Mouse (Mus musculus): ENCODE data around the gene Apba3. TPM values are rescaled to one million over a fixed set of nuclear protein-coding genes. Genes with fewer than 3 reads are reported as not detected.
"Not testable (repeated sequence)": the region's sequence is repeated elsewhere in the genome, so short reads cannot be mapped to it uniquely, and the experiment has no call there.

Apba3 gene
- 10 to 100 TPM; 39.9 to 41.8 TPM for total RNA-seq (2021)
- long read RNA-seq, experiment 1, transcript Apba3-201 (11 exons, 2,106 nt), result major isoform, 18 of 35 reads
- long read RNA-seq, experiment 1, partial matches to known transcripts, result 3 of 35 reads
- long read RNA-seq, experiment 1, other reads (novel, unspliced or antisense), result 14 of 35 reads
- long read RNA-seq, experiment 2, transcript Apba3-201 (11 exons, 2,106 nt), result major isoform, 15 of 33 reads
- long read RNA-seq, experiment 2, partial matches to known transcripts, result 4 of 33 reads
- long read RNA-seq, experiment 2, other reads (novel, unspliced or antisense), result 12 of 33 reads

GRCm38 (mm10) chr10:81266211-81267105, at the start of gene Apba3, which contains the start of gene Mrpl54:
TSS of gene Apba3 (plus strand) at chr10:81266960.
TSS of gene Mrpl54 (minus strand) at chr10:81266934.
- DNase-seq (ENCODE audit: low spot score in 2 of 2), result peak; percentile 96 to 99

GRCm38 (mm10) chr10:81217267-81217666, 49.5 kb upstream of the Apba3 start:
- not testable (repeated sequence) for DNase-seq (ENCODE audit: low spot score in 2 of 2)

- no peak for DNase-seq (ENCODE audit: low spot score in 2 of 2)
These were observed 48.8 kb upstream of the Apba3 start for GRCm38 (mm10) chr10:81217964-81218363.

GRCm38 (mm10) chr10:81221402-81222015, 45.3 kb upstream of the Apba3 start:
- DNase-seq (ENCODE audit: low spot score in 2 of 2), result no peak

GRCm38 (mm10) chr10:81223731-81224130, 43.0 kb upstream of the Apba3 start:
- not testable (repeated sequence) for DNase-seq (ENCODE audit: low spot score in 2 of 2)

GRCm38 (mm10) chr10:81229735-81230437, 36.9 kb upstream of the Apba3 start:
- no peak for DNase-seq (ENCODE audit: low spot score in 2 of 2)

GRCm38 (mm10) chr10:81230438-81231332, 36.1 kb upstream of the Apba3 start, which contains the start of gene Atcay:
TSS of gene Atcay (minus strand) at chr10:81230833.
- peak; percentile 77 to 89 for DNase-seq (ENCODE audit: low spot score in 2 of 2)

- no peak for DNase-seq (ENCODE audit: low spot score in 2 of 2)
These were observed 35.3 kb upstream of the Apba3 start for GRCm38 (mm10) chr10:81231436-81231835.

- DNase-seq (ENCODE audit: low spot score in 2 of 2), result peak; percentile 90 to 93
These were observed 34.1 kb upstream of the Apba3 start, which contains the start of gene Zfr2 for GRCm38 (mm10) chr10:81232580-81233225. TSS of gene Zfr2 (plus strand) at chr10:81233155.

GRCm38 (mm10) chr10:81233226-81233585, 33.6 kb upstream of the Apba3 start:
- DNase-seq (ENCODE audit: low spot score in 2 of 2), result no peak

GRCm38 (mm10) chr10:81234206-81234605, 32.6 kb upstream of the Apba3 start:
- DNase-seq (ENCODE audit: low spot score in 2 of 2), result no peak

GRCm38 (mm10) chr10:81236471-81237268, 30.1 kb upstream of the Apba3 start:
- DNase-seq (ENCODE audit: low spot score in 2 of 2), result no peak

GRCm38 (mm10) chr10:81238618-81239017, 28.1 kb upstream of the Apba3 start:
- no peak for DNase-seq (ENCODE audit: low spot score in 2 of 2)

- peak; percentile 70 to 78 for DNase-seq (ENCODE audit: low spot score in 2 of 2)
These were observed 25.9 kb upstream of the Apba3 start for GRCm38 (mm10) chr10:81240876-81241275.

- DNase-seq (ENCODE audit: low spot score in 2 of 2), result no peak
These were observed 24.7 kb upstream of the Apba3 start for GRCm38 (mm10) chr10:81242021-81242420.

GRCm38 (mm10) chr10:81244146-81244545, 22.6 kb upstream of the Apba3 start:
- no peak for DNase-seq (ENCODE audit: low spot score in 2 of 2)

GRCm38 (mm10) chr10:81244595-81244994, 22.2 kb upstream of the Apba3 start:
- peak; percentile 68 to 77 for DNase-seq (ENCODE audit: low spot score in 2 of 2)

- no peak for DNase-seq (ENCODE audit: low spot score in 2 of 2)
These were observed 21.6 kb upstream of the Apba3 start for GRCm38 (mm10) chr10:81245166-81245565.
